Mouse (Mus musculus) CD4-positive, CD25-positive, alpha-beta regulatory T cell, adult 2 months (primary cell): ENCODE results near the gene Grin2a.
"Not testable (repeated sequence)": the region's sequence is repeated elsewhere in the genome, so short reads cannot be mapped to it uniquely, and the experiment has no call there.

Experiments
- DNase-seq: peaks from one replicate; pipeline ENCODE4 v3.0.0-alpha.2; 2012; ENCODE audit warnings: low read depth, low spot score

Gene Grin2a

GRCm38 (mm10) chr16:9625652-9626444 lies 369.5 kb downstream of the Grin2a start:
- DNase-seq = no peak

GRCm38 (mm10) chr16:9624346-9624745 lies 371.0 kb downstream of the Grin2a start:
- DNase-seq = no peak

- no peak for DNase-seq
These were observed 377.2 kb downstream of the Grin2a start for GRCm38 (mm10) chr16:9618206-9618605.

GRCm38 (mm10) chr16:9617215-9617614 lies 378.1 kb downstream of the Grin2a start:
- DNase-seq = no peak

- DNase-seq = no peak
These were observed 378.6 kb downstream of the Grin2a start for GRCm38 (mm10) chr16:9616807-9617206.

GRCm38 (mm10) chr16:9612596-9612995 lies 382.8 kb downstream of the Grin2a start:
- DNase-seq = not testable (repeated sequence)

GRCm38 (mm10) chr16:9607432-9607831 lies 387.9 kb downstream of the Grin2a start:
- no peak for DNase-seq

GRCm38 (mm10) chr16:9603983-9604382 lies 391.4 kb downstream of the Grin2a start:
- DNase-seq = no peak

- no peak for DNase-seq
These were observed 392.8 kb downstream of the Grin2a start for GRCm38 (mm10) chr16:9602579-9602978.

- no peak for DNase-seq
These were observed 406.2 kb downstream of the Grin2a start for GRCm38 (mm10) chr16:9589176-9589575.

GRCm38 (mm10) chr16:9588431-9588830 lies 406.9 kb downstream of the Grin2a start:
- DNase-seq = no peak

GRCm38 (mm10) chr16:9583981-9584380 lies 411.4 kb downstream of the Grin2a start:
- no peak for DNase-seq

- no peak for DNase-seq
These were observed 423.6 kb downstream of the Grin2a start for GRCm38 (mm10) chr16:9571793-9572192.

- no peak for DNase-seq
These were observed 428.1 kb downstream of the Grin2a start for GRCm38 (mm10) chr16:9567286-9567685.

- DNase-seq = no peak
These were observed 433.5 kb downstream of the Grin2a start for GRCm38 (mm10) chr16:9561816-9562215.

- DNase-seq = no peak
These were observed 460.2 kb downstream of the Grin2a start for GRCm38 (mm10) chr16:9535196-9535595.

GRCm38 (mm10) chr16:9533564-9534332 lies 461.6 kb downstream of the Grin2a start:
- DNase-seq = no peak

GRCm38 (mm10) chr16:9532843-9533532 lies 462.4 kb downstream of the Grin2a start:
- no peak for DNase-seq

GRCm38 (mm10) chr16:9527214-9527613 lies 468.1 kb downstream of the Grin2a start:
- DNase-seq = no peak

GRCm38 (mm10) chr16:9523314-9523713 lies 472.0 kb downstream of the Grin2a start:
- DNase-seq = no peak
